Mouse (Mus musculus) mesoderm, embryonic 11.5 days (tissue): ENCODE measurements around the gene Hoxc4.
A peak's percentile ranks its signal among the peaks of the same experiment; 100 is the strongest.

Source experiments
- DNase-seq: peaks from one replicate; pipeline ENCODE4 v3.0.0-alpha.2; 2012; ENCODE audit warnings: low read depth, low spot score

Gene Hoxc4

GRCm38 (mm10) chr15:103018636-103019035 is at the start of gene Hoxc4:
TSS of gene Hoxc4 (plus strand) at chr15:103018934.
- peak; percentile 78 for DNase-seq

- DNase-seq, result no peak
These were observed 49.4 kb upstream of the Hoxc4 start for GRCm38 (mm10) chr15:102969296-102969695.

DNA sequence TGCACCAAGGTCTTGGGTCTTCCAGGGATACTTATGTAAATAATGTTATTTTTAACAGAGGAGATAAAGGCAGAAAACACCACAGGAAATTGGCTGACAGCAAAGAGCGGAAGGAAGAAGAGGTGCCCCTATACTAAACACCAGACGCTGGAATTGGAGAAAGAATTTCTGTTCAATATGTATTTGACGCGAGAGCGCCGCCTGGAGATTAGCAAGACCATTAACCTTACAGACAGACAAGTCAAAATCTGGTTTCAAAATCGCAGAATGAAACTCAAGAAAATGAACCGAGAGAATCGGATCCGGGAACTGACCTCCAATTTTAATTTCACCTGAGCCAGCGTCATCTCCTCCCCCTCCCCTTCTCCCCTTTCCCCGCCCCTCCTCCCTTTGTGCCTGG is 48.0 kb upstream of the Hoxc4 start:
- no peak for DNase-seq

DNA sequence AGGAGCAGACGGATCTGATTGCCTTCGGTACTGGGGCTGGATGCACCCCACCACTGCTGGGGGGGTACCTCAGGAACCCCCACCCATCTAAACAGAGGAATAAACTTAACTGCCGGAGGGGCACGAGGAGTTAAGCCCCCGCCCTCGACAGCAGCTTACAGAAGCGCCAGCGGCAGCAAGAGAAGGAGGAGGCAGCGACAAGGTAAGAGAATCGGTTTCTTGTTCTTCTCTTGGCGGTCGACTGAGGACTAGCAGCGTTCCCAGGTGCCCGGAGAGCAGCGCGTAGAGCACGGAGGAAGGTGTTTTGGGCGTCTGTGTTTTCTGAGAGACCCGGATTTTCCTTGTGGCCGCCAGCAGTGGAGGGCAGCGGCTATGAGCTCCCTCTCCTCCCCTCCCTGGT is 46.5 kb upstream of the Hoxc4 start:
- DNase-seq, result no peak

- no peak for DNase-seq
These were observed 46.0 kb upstream of the Hoxc4 start for GRCm38 (mm10) chr15:102972753-102973152.

GRCm38 (mm10) chr15:102975034-102975433 is 43.7 kb upstream of the Hoxc4 start:
- DNase-seq, result no peak

GRCm38 (mm10) chr15:102975688-102976111 is 43.0 kb upstream of the Hoxc4 start:
- DNase-seq, result no peak

GRCm38 (mm10) chr15:102976171-102976570 is 42.6 kb upstream of the Hoxc4 start, which contains the start of gene Hoxc9:
TSS of gene Hoxc9 (plus strand) at chr15:102976439.
- no peak for DNase-seq

GRCm38 (mm10) chr15:102976631-102977422 is 41.9 kb upstream of the Hoxc4 start:
- no peak for DNase-seq

DNA sequence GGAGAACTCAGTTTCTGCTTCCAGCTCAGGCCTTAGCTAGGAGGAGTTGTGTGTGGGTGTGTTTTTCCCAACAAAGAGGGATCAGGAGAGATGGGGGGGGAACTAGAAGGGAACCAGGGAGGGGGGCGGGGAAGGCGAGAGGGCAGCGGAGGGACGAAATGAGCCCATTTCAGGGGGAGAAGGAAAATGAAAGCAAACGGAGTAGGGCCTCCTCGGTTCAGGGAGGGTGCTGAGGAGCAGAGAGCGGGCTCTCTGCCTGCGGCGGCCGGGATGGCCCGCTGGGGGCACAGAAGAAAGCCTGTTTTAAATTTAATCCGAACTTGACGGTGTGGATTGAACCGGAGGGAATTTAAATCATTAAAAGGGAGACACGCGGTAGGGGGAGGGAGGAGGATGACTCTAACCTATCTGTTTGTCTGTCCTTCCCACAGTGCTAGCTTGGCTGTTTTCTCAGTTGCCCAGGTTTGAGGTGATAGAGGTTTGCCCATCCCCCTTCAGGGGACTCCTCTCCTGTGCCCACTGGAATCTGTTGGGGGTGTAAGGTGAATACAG is 41.2 kb upstream of the Hoxc4 start:
- DNase-seq, result no peak

DNA sequence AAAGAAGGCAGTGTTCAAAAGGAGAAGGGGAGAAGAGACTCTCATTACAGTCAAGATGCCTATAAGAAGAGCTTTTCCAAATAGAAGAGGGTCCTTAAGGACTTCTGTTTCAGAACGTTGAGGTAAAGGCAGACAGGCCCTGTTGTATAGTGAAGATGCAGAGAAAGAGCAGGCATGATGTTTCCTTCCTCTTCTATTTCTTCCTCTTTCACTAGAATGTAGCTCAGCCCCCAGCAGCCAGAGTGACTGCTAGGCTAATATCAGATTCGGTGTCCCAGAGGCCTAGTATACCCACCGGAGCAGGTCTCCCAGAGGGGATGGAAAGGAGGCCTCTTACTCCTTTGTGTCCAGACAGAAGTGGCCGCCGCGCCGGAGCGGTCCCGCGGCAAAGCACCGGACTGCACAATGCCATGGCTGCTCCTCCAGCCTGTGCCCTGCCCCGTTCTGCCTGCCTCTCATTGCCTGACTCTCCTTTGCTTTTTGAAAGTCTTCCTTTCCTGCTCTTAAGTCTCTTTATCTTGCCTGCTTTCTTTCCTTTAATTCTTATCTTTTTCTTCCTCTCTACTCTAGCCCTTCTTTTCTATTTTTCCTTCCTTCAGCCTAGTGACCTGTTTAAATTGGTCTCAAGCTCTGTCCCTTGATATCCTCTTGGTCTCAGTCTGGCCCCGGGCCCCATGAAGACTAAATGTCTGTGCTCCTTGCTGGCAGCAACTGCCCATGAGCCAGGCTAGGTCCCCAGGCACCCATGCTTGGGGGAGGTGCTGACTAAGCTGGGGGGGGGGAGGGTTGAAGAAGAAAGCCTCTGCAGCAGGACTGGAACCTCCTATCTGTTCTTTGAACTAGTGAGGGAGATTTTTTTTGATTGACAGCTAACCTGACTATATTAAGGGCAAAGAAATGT is 39.9 kb upstream of the Hoxc4 start:
- no peak for DNase-seq

GRCm38 (mm10) chr15:102979936-102980335 is 38.8 kb upstream of the Hoxc4 start:
- no peak for DNase-seq

- no peak for DNase-seq
These were observed 38.4 kb upstream of the Hoxc4 start for GRCm38 (mm10) chr15:102980352-102980751.

GRCm38 (mm10) chr15:102980912-102981311 is 37.8 kb upstream of the Hoxc4 start:
- DNase-seq, result no peak

GRCm38 (mm10) chr15:102981379-102982288 is 37.1 kb upstream of the Hoxc4 start:
- DNase-seq, result peak; percentile 89

DNA sequence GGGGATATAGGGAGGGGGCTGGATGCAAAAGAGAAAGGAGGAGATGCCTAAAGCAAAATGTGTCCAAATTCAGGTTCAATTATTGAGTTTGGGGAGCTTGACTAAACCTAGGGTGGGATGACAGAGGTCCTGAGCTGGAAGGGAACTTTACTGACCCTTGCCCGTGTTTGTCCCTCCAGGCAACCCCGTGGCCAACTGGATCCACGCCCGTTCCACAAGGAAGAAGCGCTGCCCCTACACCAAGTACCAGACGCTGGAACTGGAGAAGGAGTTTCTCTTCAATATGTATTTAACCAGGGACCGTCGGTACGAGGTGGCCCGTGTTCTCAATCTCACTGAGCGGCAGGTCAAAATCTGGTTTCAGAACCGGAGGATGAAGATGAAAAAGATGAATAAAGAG is 35.0 kb upstream of the Hoxc4 start:
- DNase-seq, result no peak

DNA sequence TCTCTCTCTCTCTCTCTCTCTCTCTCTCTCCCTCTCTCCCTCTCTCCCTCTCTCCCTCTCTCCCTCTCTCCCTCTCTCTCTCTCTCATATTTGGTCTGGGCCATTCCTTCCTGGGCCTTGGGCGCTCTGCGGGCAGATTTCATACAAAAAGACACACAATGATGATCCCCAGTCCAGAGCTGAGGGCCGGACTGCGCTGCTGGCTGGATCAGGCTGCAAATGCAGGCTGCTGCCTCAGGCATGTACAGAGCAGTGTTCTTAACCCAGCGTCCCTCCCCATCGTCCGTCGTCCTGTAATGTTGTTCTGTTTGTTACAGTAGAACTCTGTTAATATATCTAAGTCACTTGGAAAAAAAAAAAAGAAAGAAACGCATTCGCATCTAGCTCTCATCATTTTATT is 34.2 kb upstream of the Hoxc4 start:
- DNase-seq, result no peak

- no peak for DNase-seq
These were observed 33.8 kb upstream of the Hoxc4 start for GRCm38 (mm10) chr15:102984925-102985324.

DNA sequence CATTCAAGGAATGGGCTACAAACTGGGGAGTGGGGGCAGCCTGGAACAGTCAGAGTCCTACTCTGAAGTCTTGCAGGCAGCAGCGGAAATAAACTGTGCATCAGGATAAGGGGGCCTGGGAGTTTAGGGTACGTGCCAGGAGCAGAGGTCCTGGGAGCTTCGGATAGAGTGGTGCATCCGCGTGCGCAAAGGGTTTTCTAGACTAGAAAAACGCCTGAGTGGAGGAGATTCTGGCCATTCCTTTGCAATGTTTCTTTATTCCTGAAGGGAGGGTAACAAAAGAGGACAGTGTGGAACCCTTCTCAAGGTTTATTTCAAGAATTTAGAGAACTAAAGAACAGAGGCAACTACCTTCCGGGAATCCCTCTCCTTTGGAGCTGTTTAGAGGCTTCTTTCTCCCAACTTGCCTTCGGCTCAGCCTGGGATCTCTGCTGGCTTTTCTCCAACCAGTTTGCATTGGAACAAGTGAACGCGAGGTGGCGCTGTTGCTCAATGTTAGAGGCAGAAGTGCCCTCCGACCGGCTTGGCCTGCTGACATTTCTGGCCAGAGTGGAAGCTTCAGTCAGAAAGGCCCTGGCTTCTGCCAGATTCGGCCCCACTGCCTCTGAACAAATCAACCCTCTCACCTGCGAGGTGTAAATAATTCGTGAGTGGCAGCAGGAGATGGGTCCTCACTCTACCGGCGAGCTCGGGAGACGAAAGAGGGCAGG is 31.5 kb upstream of the Hoxc4 start:
- DNase-seq, result peak; percentile 96

DNA sequence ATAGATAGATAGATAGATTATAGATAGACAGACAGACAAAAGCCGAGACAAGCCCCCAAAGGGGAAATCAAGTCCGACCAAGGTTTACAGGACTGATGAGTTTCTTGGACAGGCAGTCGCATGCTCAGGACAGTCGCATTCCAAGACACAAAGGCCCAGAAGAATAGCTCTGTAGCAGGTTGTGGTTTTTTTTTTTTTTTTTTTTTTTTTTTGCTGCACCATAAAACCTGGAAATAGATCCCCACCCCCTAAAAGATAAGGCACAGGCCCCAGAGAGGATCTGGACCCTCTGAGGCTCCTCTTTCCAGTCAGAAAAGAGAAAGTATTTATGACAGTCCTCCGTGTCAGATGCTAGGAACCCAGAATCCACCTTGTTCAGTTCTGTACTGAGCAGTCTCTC is 30.7 kb upstream of the Hoxc4 start:
- DNase-seq, result no peak
